Mouse (Mus musculus): ENCODE results near the gene Il1r2. TPM values are rescaled to one million over a fixed set of nuclear protein-coding genes. Genes with fewer than 3 reads are reported as not detected.
A peak's percentile ranks its signal among the peaks of the same experiment; 100 is the strongest.

The Il1r2 gene
- polyA plus RNA-seq, 1 experiment from 2014 or later: 0.52 TPM

- ATAC-seq (ENCODE audit: low FRiP score): no peak
- WGBS: 70% methylated on average over 4 of the region's 4 CpGs
- H3K9me3 ChIP-seq (replicated peaks): no peaks in the 10 kb centered on the region
These were observed 1.3 kb upstream of the Il1r2 start for GRCm38 (mm10) chr1:40072558-40072957.

GRCm38 (mm10) chr1:40077328-40077727 lies 3.4 kb downstream of the Il1r2 start:
- WGBS: 96% methylated on average over 2 of the region's 2 CpGs
- no peak for ATAC-seq (ENCODE audit: low FRiP score)
- Histone ChIP-seq H3K9ac (no peak overlapping the region), H3K4me1 (peaks cover 2% of the 10 kb centered on the region), H3K4me3 (no peak overlapping the region), H3K4me2 (replicated peaks) (no peak overlapping the region), H3K27ac (no peak overlapping the region), H3K36me3 (no peaks in the 10 kb centered on the region), H3K9me3 (replicated peaks) (no peaks in the 10 kb centered on the region), H3K27me3 (no peaks in the 10 kb centered on the region)

More at GRCm38 (mm10) chr1:40072558-40072957, 1.3 kb upstream of the Il1r2 start:
- Histone ChIP-seq H3K4me3 (no peak overlapping the region), H3K27me3 (no peaks in the 10 kb centered on the region), H3K27ac (no peak overlapping the region), H3K36me3 (no peaks in the 10 kb centered on the region), H3K4me2 (replicated peaks) (no peak overlapping the region), H3K4me1 (peaks cover 7% of the 10 kb centered on the region), H3K9ac (no peak overlapping the region)

- no peaks in the 10 kb centered on the region for H3K36me3 ChIP-seq
- no peaks in the 10 kb centered on the region for H3K9me3 ChIP-seq (replicated peaks)
- no peak overlapping the region for H3K4me2 ChIP-seq (replicated peaks)
- 78% methylated on average over 2 of the region's 2 CpGs for WGBS
- H3K27ac ChIP-seq: no peak overlapping the region
- peaks cover 4% of the 10 kb centered on the region; the same call in 1 of the 2 replicates for H3K27me3 ChIP-seq
- no peak overlapping the region for H3K9ac ChIP-seq
- no peak overlapping the region for H3K4me3 ChIP-seq
- ATAC-seq (ENCODE audit: low FRiP score): no peak
- H3K4me1 ChIP-seq: 0 out of 2 replicates have a peak, but pooled peaks cover 3% of the 10 kb centered on the region
These were observed 7.2 kb downstream of the Il1r2 start for GRCm38 (mm10) chr1:40081041-40081440.

- Histone ChIP-seq H3K27me3 (peaks cover 4% of the 10 kb centered on the region; the same call in 1 of the 2 replicates), H3K4me3 (no peak overlapping the region), H3K4me2 (replicated peaks) (no peak overlapping the region), H3K36me3 (no peaks in the 10 kb centered on the region), H3K27ac (no peak overlapping the region), H3K9me3 (replicated peaks) (no peaks in the 10 kb centered on the region), H3K9ac (no peak overlapping the region), H3K4me1 (0 out of 2 replicates have a peak, but pooled peaks cover 3% of the 10 kb centered on the region)
- no peak for ATAC-seq (ENCODE audit: low FRiP score)
- WGBS: 68% methylated on average over 3 of the region's 3 CpGs
These were observed 10.5 kb downstream of the Il1r2 start for GRCm38 (mm10) chr1:40084386-40084785.

- H3K36me3 ChIP-seq: no peaks in the 10 kb centered on the region
- ATAC-seq (ENCODE audit: low FRiP score): peak; percentile 85
- H3K4me1 ChIP-seq: 0 out of 2 replicates have a peak, but pooled peaks cover 3% of the 10 kb centered on the region
- no peak overlapping the region for H3K27ac ChIP-seq
- WGBS: 6% methylated on average over 25 of the region's 25 CpGs
- peak overlapping the region; percentile 38 for H3K4me3 ChIP-seq
- peak overlapping the region; percentile 65 for H3K4me2 ChIP-seq (replicated peaks)
- H3K9me3 ChIP-seq (replicated peaks): no peaks in the 10 kb centered on the region
- peak overlapping the region; percentile 44 for H3K9ac ChIP-seq
- H3K27me3 ChIP-seq: peaks cover 4% of the 10 kb centered on the region; the same call in 1 of the 2 replicates
These were observed 11.7 kb downstream of the Il1r2 start for GRCm38 (mm10) chr1:40085403-40086182.

GRCm38 (mm10) chr1:40091160-40091559 lies 17.3 kb downstream of the Il1r2 start:
- Histone ChIP-seq H3K27me3 (no peaks in the 10 kb centered on the region), H3K36me3 (no peaks in the 10 kb centered on the region), H3K9me3 (replicated peaks) (no peaks in the 10 kb centered on the region), H3K4me3 (no peak overlapping the region), H3K4me2 (replicated peaks) (no peak overlapping the region), H3K4me1 (no peaks in the 10 kb centered on the region), H3K9ac (no peak overlapping the region), H3K27ac (no peak overlapping the region)
- WGBS: 85% methylated on average over 9 of the region's 9 CpGs
- no peak for ATAC-seq (ENCODE audit: low FRiP score)

- H3K4me3 ChIP-seq: no peak overlapping the region
- ATAC-seq (ENCODE audit: low FRiP score): no peak
- H3K4me1 ChIP-seq: no peaks in the 10 kb centered on the region
- H3K36me3 ChIP-seq: no peaks in the 10 kb centered on the region
- WGBS: 73% methylated on average over 6 of the region's 6 CpGs
- no peak overlapping the region for H3K27ac ChIP-seq
- H3K4me2 ChIP-seq (replicated peaks): no peak overlapping the region
- H3K27me3 ChIP-seq: no peaks in the 10 kb centered on the region
- no peaks in the 10 kb centered on the region for H3K9me3 ChIP-seq (replicated peaks)
- H3K9ac ChIP-seq: no peak overlapping the region
These were observed 18.7 kb downstream of the Il1r2 start for GRCm38 (mm10) chr1:40092541-40092940.

GRCm38 (mm10) chr1:40094601-40095304 lies 20.9 kb downstream of the Il1r2 start:
- Histone ChIP-seq H3K4me2 (replicated peaks) (no peak overlapping the region), H3K4me3 (no peak overlapping the region), H3K4me1 (no peaks in the 10 kb centered on the region), H3K27me3 (no peaks in the 10 kb centered on the region), H3K36me3 (no peaks in the 10 kb centered on the region), H3K9me3 (replicated peaks) (no peaks in the 10 kb centered on the region), H3K27ac (no peak overlapping the region), H3K9ac (no peak overlapping the region)
- ATAC-seq (ENCODE audit: low FRiP score): no peak
- WGBS: 72% methylated on average over 3 of the region's 3 CpGs

- Histone ChIP-seq H3K4me3 (no peak overlapping the region), H3K4me1 (no peaks in the 10 kb centered on the region), H3K9me3 (replicated peaks) (no peaks in the 10 kb centered on the region), H3K9ac (no peak overlapping the region), H3K27me3 (no peaks in the 10 kb centered on the region), H3K27ac (no peak overlapping the region), H3K4me2 (replicated peaks) (no peak overlapping the region), H3K36me3 (no peaks in the 10 kb centered on the region)
- ATAC-seq (ENCODE audit: low FRiP score): no peak
- 11% methylated on average over 1 of the region's 1 CpGs for whole genome bisulfite sequencing
These were observed 21.7 kb downstream of the Il1r2 start for GRCm38 (mm10) chr1:40095585-40095984.

- Histone ChIP-seq H3K9me3 (replicated peaks) (no peaks in the 10 kb centered on the region), H3K4me3 (no peak overlapping the region), H3K4me2 (replicated peaks) (no peak overlapping the region), H3K9ac (no peak overlapping the region), H3K36me3 (no peaks in the 10 kb centered on the region), H3K27me3 (no peaks in the 10 kb centered on the region), H3K27ac (no peak overlapping the region), H3K4me1 (no peaks in the 10 kb centered on the region)
- WGBS: 85% methylated on average over 4 of the region's 4 CpGs
- ATAC-seq (ENCODE audit: low FRiP score): no peak
These were observed 32.4 kb downstream of the Il1r2 start for GRCm38 (mm10) chr1:40106306-40106705.

GRCm38 (mm10) chr1:40106719-40107118 lies 32.8 kb downstream of the Il1r2 start:
- no peak for ATAC-seq (ENCODE audit: low FRiP score)
- no peak overlapping the region for H3K4me3 ChIP-seq
- no peak overlapping the region for H3K27ac ChIP-seq
- no peaks in the 10 kb centered on the region for H3K4me1 ChIP-seq
- 70% methylated on average over 4 of the region's 4 CpGs for WGBS
- no peaks in the 10 kb centered on the region for H3K27me3 ChIP-seq
- no peaks in the 10 kb centered on the region for H3K36me3 ChIP-seq
- H3K4me2 ChIP-seq (replicated peaks): no peak overlapping the region
- no peaks in the 10 kb centered on the region for H3K9me3 ChIP-seq (replicated peaks)
- no peak overlapping the region for H3K9ac ChIP-seq

- Histone ChIP-seq H3K9me3 (replicated peaks) (no peaks in the 10 kb centered on the region), H3K4me1 (no peaks in the 10 kb centered on the region), H3K36me3 (no peaks in the 10 kb centered on the region), H3K4me3 (no peak overlapping the region), H3K27ac (no peak overlapping the region), H3K27me3 (no peaks in the 10 kb centered on the region), H3K9ac (no peak overlapping the region), H3K4me2 (replicated peaks) (no peak overlapping the region)
- WGBS: 74% methylated on average over 5 of the region's 5 CpGs
- ATAC-seq (ENCODE audit: low FRiP score): no peak
These were observed 34.3 kb downstream of the Il1r2 start for GRCm38 (mm10) chr1:40107971-40108749.
